34 mouse cellular contexts compared by ENCODE assay signal in genomic region chr2:126195631-126196356, GRCm38 (mm10). TPM values are rescaled to one million over a fixed set of nuclear protein-coding genes. Genes with fewer than 3 reads are reported as not detected.
DNase-seq lines count a peak whose midpoint lies in the region; ATAC-seq lines count a peak whose summit lies in the region.
"Had no signal": no experiment of that assay in that cellular context is flagged by ENCODE, and none has a peak within 500 bp of the region (broad histone marks: within the 10 kb centered on the region; RNA-seq: fewer than 3 reads in every experiment).

No protein-coding gene starts in this region.

- H3K4me2 ChIP-seq in forebrain, embryonic 14.5 days (ENCODE audit: low read length), result no peak overlapping the region
- H3K4me2 ChIP-seq in forebrain, embryonic 16.5 days (ENCODE audit: low read length), result no peak overlapping the region
- no peak overlapping the region for H3K4me2 ChIP-seq in embryonic facial prominence, embryonic 14.5 days (ENCODE audit: low read depth, low read length)
- H3K4me2 ChIP-seq: embryonic facial prominence, embryonic 12.5 days; forebrain, embryonic 12.5 days; heart, embryonic 13.5 days; hindbrain, embryonic 14.5 days had no signal

- WGBS in forebrain, embryonic 14.5 days, result 72% methylated on average over 12 of the region's 12 CpGs
- 57% methylated on average over 12 of the region's 12 CpGs for WGBS in forebrain, embryonic 16.5 days
- 48% methylated on average over 12 of the region's 12 CpGs for WGBS in embryonic facial prominence, embryonic 14.5 days

- H3K36me3 ChIP-seq in forebrain, embryonic 14.5 days (ENCODE audit: control insufficient read depth, insufficient read depth, low read length), result no peaks in the 10 kb centered on the region
- no peaks in the 10 kb centered on the region for H3K36me3 ChIP-seq in forebrain, embryonic 16.5 days (ENCODE audit: control insufficient read depth, insufficient read depth)
- no peaks in the 10 kb centered on the region for H3K36me3 ChIP-seq in embryonic facial prominence, embryonic 14.5 days (ENCODE audit: control insufficient read depth, insufficient read depth, low read length)
- H3K36me3 ChIP-seq: embryonic facial prominence, embryonic 12.5 days; forebrain, embryonic 12.5 days; G1E; heart, embryonic 10.5 days; heart, embryonic 13.5 days had no signal

- H3K27ac ChIP-seq in forebrain, embryonic 14.5 days (ENCODE audit: low read depth, low read length), result no peak overlapping the region
- H3K27ac ChIP-seq in forebrain, embryonic 16.5 days (ENCODE audit: low read length), result no peak overlapping the region
- peak overlapping the region; percentile 58; the same call in 1 of the 2 replicates for H3K27ac ChIP-seq in embryonic facial prominence, embryonic 14.5 days (replicated peaks; ENCODE audit: low read depth, low read length)
- H3K27ac ChIP-seq: embryonic facial prominence, embryonic 12.5 days; forebrain, embryonic 12.5 days; heart, adult 2 months; heart, embryonic 10.5 days; heart, embryonic 13.5 days; hindbrain, embryonic 14.5 days; hindbrain, postnatal 0 days had no signal

- H3K4me3 ChIP-seq in forebrain, embryonic 14.5 days (ENCODE audit: low read depth, low read length), result no peak overlapping the region
- no peak overlapping the region for H3K4me3 ChIP-seq in forebrain, embryonic 16.5 days (replicated peaks; ENCODE audit: low read length)
- H3K4me3 ChIP-seq in embryonic facial prominence, embryonic 14.5 days (ENCODE audit: low read depth, low read length), result no peak overlapping the region
- H3K4me3 ChIP-seq: embryonic facial prominence, embryonic 12.5 days; erythroblast, embryonic 14.5 days; forebrain, embryonic 12.5 days; heart, adult 2 months; heart, embryonic 10.5 days; heart, embryonic 13.5 days had no signal

- ATAC-seq in forebrain, embryonic 14.5 days, result no peak
- ATAC-seq in forebrain, embryonic 16.5 days, result no peak
- no peak for ATAC-seq in embryonic facial prominence, embryonic 14.5 days (ENCODE audit: low read depth)
- ATAC-seq: forebrain, postnatal 0 days; hindbrain, postnatal 0 days; inflammation-experienced regulatory T-cells, adult 6 months; intestine, embryonic 16.5 days had no signal

- DNase-seq in forebrain, embryonic 14.5 days (ENCODE audit: low spot score), result peak; percentile 40
- DNase-seq in NIH3T3 (ENCODE audit: low read depth), result peak; percentile 61
- peak; percentile 87 for DNase-seq in embryonic facial prominence, embryonic 14.5 days (ENCODE audit: low spot score)
- peak; percentile 7 for DNase-seq in forelimb bud, embryonic 11.5 days (ENCODE audit: low read depth, low spot score)
- DNase-seq in cerebellum, postnatal 14 days, result no peak
- no peak for DNase-seq in adrenal gland, adult 18-20 months (ENCODE audit: low spot score in 2 of 2)
- no peak for DNase-seq in heart, adult 11 months
- DNase-seq: adrenal gland, adult 8-10 months; adrenal gland, postnatal 25 days; B cell, adult 2 months; cerebellum, adult 8-10 months; cerebellum, postnatal 10 days; forebrain, postnatal 0 days; gastrocnemius, postnatal 25 days; heart, adult 2 months; heart, postnatal 14 days; heart, postnatal 4 days; kidney, adult 18-20 months had no signal

- H3K9ac ChIP-seq in forebrain, embryonic 14.5 days (ENCODE audit: low read length), result no peak overlapping the region
- H3K9ac ChIP-seq in forebrain, embryonic 16.5 days (replicated peaks; ENCODE audit: low read depth, low read length), result no peak overlapping the region
- no peak overlapping the region for H3K9ac ChIP-seq in embryonic facial prominence, embryonic 14.5 days (ENCODE audit: low read depth, low read length)
- H3K9ac ChIP-seq: embryonic facial prominence, embryonic 12.5 days; forebrain, embryonic 12.5 days; forebrain, postnatal 0 days; heart, embryonic 13.5 days; hindbrain, embryonic 14.5 days had no signal

- no peaks in the 10 kb centered on the region for H3K27me3 ChIP-seq in forebrain, embryonic 14.5 days (replicated peaks; ENCODE audit: control insufficient read depth, insufficient read depth, low read length)
- no peaks in the 10 kb centered on the region for H3K27me3 ChIP-seq in forebrain, embryonic 16.5 days (replicated peaks; ENCODE audit: control insufficient read depth, insufficient read depth, low read length)
- H3K27me3 ChIP-seq in embryonic facial prominence, embryonic 14.5 days (replicated peaks; ENCODE audit: control insufficient read depth, insufficient read depth, low read length), result no peaks in the 10 kb centered on the region
- H3K27me3 ChIP-seq: CH12.LX; embryonic facial prominence, embryonic 12.5 days; forebrain, embryonic 12.5 days; heart, embryonic 13.5 days had no signal

- H3K4me1 ChIP-seq in forebrain, embryonic 14.5 days (ENCODE audit: control insufficient read depth, insufficient read depth, low read length), result no peaks in the 10 kb centered on the region
- no peaks in the 10 kb centered on the region for H3K4me1 ChIP-seq in forebrain, embryonic 16.5 days (replicated peaks; ENCODE audit: control insufficient read depth, insufficient read depth, low read length)
- peaks cover 3% of the 10 kb centered on the region; the same call in 1 of the 2 replicates for H3K4me1 ChIP-seq in embryonic facial prominence, embryonic 14.5 days (ENCODE audit: control insufficient read depth, insufficient read depth, low read length)
- H3K4me1 ChIP-seq: embryonic facial prominence, embryonic 12.5 days; forebrain, embryonic 12.5 days; heart, embryonic 10.5 days; heart, embryonic 13.5 days had no signal

- no peaks in the 10 kb centered on the region for H3K9me3 ChIP-seq in forebrain, embryonic 14.5 days (replicated peaks; ENCODE audit: control insufficient read depth, low read length)
- H3K9me3 ChIP-seq in forebrain, embryonic 16.5 days (ENCODE audit: control insufficient read depth, low read length), result no peaks in the 10 kb centered on the region
- H3K9me3 ChIP-seq in embryonic facial prominence, embryonic 14.5 days (ENCODE audit: control insufficient read depth, low read length), result 0 out of 2 replicates have a peak, but pooled peaks cover 5% of the 10 kb centered on the region
- H3K9me3 ChIP-seq: embryonic facial prominence, embryonic 12.5 days; forebrain, embryonic 12.5 days; G1E; heart, embryonic 10.5 days; heart, embryonic 13.5 days had no signal

RNA-seq across cellular contexts. Expression of gene Gm17555, which starts 19.1 kb away (rescaled TPM):
- not detected in 2 replicates for polyA plus RNA-seq in forebrain, embryonic 14.5 days (2014; fragmentation: Nextera tagmentation; extraction: Ambion mirVana)
- 0.19 TPM in 1 of 2 replicates, not detected in the other for polyA plus RNA-seq in forebrain, embryonic 16.5 days (2015; fragmentation: Nextera tagmentation; extraction: Ambion mirVana)
- polyA plus RNA-seq in embryonic facial prominence, embryonic 14.5 days (2014; fragmentation: Nextera tagmentation; extraction: Ambion mirVana), result not detected in 2 replicates
- not detected for total RNA-seq in adrenal gland, adult 18-20 months (2021)
- total RNA-seq: adrenal gland, adult 8-10 months; adrenal gland, postnatal 25 days; CH12.LX; forebrain, postnatal 0 days; gastrocnemius, adult 8-10 months; gastrocnemius, postnatal 25 days; heart, adult 2 months; heart, postnatal 14 days; heart, postnatal 4 days; hindbrain, postnatal 0 days had no signal
- polyA plus RNA-seq: embryonic facial prominence, embryonic 12.5 days; erythroblast, embryonic 14.5 days; forebrain, embryonic 12.5 days; forebrain, postnatal 0 days; G1E; gonadal fat pad, adult 2 months; heart, adult 2 months; heart, embryonic 10.5 days; heart, embryonic 13.5 days; heart, embryonic 16.5 days; hindbrain, embryonic 11.5 days; hindbrain, embryonic 14.5 days; hindbrain, postnatal 0 days; inflammation-experienced regulatory T-cells, adult 6 months; intestine, embryonic 16.5 days had no signal

RNA-seq across cellular contexts. Expression of gene Dtwd1, which starts 43.9 kb away (rescaled TPM):
- polyA plus RNA-seq in forebrain, embryonic 14.5 days (2014; fragmentation: Nextera tagmentation; extraction: Ambion mirVana), result 23.7 and 23.8 TPM in 2 replicates
- polyA plus RNA-seq in forebrain, embryonic 16.5 days (2015; fragmentation: Nextera tagmentation; extraction: Ambion mirVana), result 24.9 and 25.0 TPM in 2 replicates
- polyA plus RNA-seq in embryonic facial prominence, embryonic 14.5 days (2014; fragmentation: Nextera tagmentation; extraction: Ambion mirVana), result 23.6 and 24.5 TPM in 2 replicates
- total RNA-seq in adrenal gland, adult 18-20 months (2021), result 1 to 10 TPM; 6.5 to 7.6 TPM

RNA-seq across cellular contexts. Expression of gene Fam227b, which starts 44.0 kb away (rescaled TPM):
- not detected in 2 replicates for polyA plus RNA-seq in forebrain, embryonic 14.5 days (2014; fragmentation: Nextera tagmentation; extraction: Ambion mirVana)
- not detected in 2 replicates for polyA plus RNA-seq in forebrain, embryonic 16.5 days (2015; fragmentation: Nextera tagmentation; extraction: Ambion mirVana)
- polyA plus RNA-seq in embryonic facial prominence, embryonic 14.5 days (2014; fragmentation: Nextera tagmentation; extraction: Ambion mirVana), result 0.08 TPM in 1 of 2 replicates, not detected in the other
- total RNA-seq in adrenal gland, adult 18-20 months (2021), result not detected
- total RNA-seq: adrenal gland, postnatal 25 days; CH12.LX; forebrain, postnatal 0 days; gastrocnemius, postnatal 25 days; heart, adult 2 months; heart, postnatal 14 days; heart, postnatal 4 days had no signal
- polyA plus RNA-seq: embryonic facial prominence, embryonic 12.5 days; erythroblast, embryonic 14.5 days; forebrain, embryonic 12.5 days; forebrain, postnatal 0 days; G1E; heart, adult 2 months; heart, embryonic 10.5 days; heart, embryonic 13.5 days; heart, embryonic 16.5 days; hindbrain, embryonic 11.5 days; hindbrain, embryonic 14.5 days; intestine, embryonic 16.5 days had no signal

Comparison
In these comparisons a context has a peak if more than half of its experiments do, and no peak if none do; other contexts are left out.
1. DNase-seq: peak in forebrain, embryonic 14.5 days (single experiment), NIH3T3 (single experiment), embryonic facial prominence, embryonic 14.5 days (single experiment) and forelimb bud, embryonic 11.5 days (single experiment); none in cerebellum, postnatal 14 days (0 of 2), adrenal gland, adult 18-20 months (0 of 2) and heart, adult 11 months (single experiment).